Mouse (Mus musculus): ENCODE results near the gene Cyb5rl. TPM values are rescaled to one million over a fixed set of nuclear protein-coding genes. Genes with fewer than 3 reads are reported as not detected.

Cyb5rl gene
- polyA plus RNA-seq, 1 experiment from 2014 or later: 3.7 TPM

DNA sequence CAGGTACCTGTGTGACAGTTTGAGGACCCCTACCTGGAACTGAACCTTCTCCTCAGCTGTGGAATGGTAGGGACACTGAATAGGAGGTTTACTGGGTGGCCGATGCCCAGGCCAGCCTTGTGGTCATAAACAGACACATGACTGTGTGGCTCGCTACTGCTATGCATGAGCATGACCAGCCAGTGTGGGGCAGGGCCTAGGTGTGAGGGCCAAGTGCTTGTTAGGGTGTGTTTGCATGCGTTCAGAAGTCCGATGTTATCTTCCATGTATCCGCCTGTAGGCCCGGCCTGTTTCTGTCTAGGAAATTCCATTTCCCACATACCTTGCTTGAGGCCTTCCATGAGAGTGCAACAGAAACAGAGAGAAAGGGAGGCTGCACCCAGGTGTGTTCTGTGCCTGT, 53.9 kb downstream of the Cyb5rl start:
- H3K9ac ChIP-seq: no peak overlapping the region
- no peaks in the 10 kb centered on the region for H3K36me3 ChIP-seq (replicated peaks)
- ATAC-seq (replicated peaks): no peak; the same call in 1 of the 2 replicates
- no peaks in the 10 kb centered on the region for H3K9me3 ChIP-seq
- no peak overlapping the region for H3K27ac ChIP-seq
- H3K4me1 ChIP-seq: peaks cover 8% of the 10 kb centered on the region; the same call in 1 of the 2 replicates
- 94% methylated on average over 6 of the region's 6 CpGs for WGBS
- no peak overlapping the region for H3K4me3 ChIP-seq
- H3K4me2 ChIP-seq: no peak overlapping the region
- H3K27me3 ChIP-seq (replicated peaks): no peaks in the 10 kb centered on the region

DNA sequence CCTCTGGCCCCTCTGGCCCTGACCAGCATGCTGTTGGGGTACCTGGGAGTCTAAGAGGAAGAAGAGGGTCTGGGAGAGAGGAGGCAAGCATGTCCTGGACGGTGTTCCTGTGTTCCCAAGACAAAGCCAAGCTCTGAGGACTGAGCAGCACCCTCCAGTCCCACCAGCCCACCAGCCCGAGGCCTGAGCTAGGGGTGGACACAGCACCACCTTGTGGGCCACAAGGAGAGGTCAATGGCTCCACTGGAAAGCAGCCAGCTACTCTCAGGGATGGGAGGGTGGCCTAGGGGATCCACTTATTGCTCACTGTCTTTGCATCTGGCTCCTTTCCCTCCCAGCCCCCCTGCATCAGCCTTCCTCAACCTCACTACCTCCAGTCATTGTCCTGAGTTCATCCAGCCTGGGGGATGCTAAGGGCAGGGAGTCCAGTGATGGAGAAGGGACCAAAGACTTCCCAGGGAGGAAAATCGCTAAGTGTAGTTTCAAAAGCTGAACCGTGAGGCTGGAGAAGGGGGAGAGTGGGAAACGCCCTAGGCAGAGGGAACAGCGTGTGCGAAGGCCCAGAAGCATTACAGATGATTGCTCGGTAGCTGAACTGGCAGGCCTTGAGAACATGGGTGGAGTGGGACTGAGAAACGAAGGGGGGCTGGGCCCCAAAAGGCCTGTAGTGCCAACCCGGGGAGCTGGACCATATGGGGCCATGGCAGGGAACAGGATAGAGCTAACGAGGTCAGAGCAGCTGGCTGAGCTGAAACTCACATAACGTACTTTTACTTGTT, 54.6 kb downstream of the Cyb5rl start:
- peaks cover 10% of the 10 kb centered on the region; the same call in 1 of the 2 replicates for H3K4me1 ChIP-seq
- no peak overlapping the region for H3K9ac ChIP-seq
- ATAC-seq (replicated peaks): peak; percentile 65; the same call in 1 of the 2 replicates
- no peak overlapping the region for H3K27ac ChIP-seq
- H3K4me3 ChIP-seq: no peak overlapping the region
- no peaks in the 10 kb centered on the region for H3K9me3 ChIP-seq
- H3K4me2 ChIP-seq: no peak overlapping the region
- H3K36me3 ChIP-seq (replicated peaks): no peaks in the 10 kb centered on the region
- H3K27me3 ChIP-seq (replicated peaks): no peaks in the 10 kb centered on the region
- 42% methylated on average over 12 of the region's 12 CpGs for WGBS

DNA sequence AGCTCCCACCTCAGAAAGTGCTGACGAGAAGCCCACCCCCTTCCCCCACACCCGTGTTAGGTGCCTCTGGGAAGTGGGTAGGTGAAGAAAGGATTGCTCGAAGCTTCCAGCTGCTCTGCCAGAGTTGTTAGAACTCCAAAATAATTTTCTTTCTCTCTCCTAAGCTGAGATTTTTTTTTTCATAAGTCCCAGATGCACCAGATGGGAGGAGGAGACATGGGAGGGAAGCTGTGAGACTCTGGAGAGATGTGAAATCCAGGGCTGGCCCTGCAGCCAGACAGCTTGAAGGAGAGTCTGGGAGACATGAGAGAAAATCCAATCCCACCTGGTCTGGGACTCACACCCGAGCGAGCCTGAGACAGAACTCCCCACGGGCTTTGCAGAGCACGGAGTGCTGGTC, 57.6 kb downstream of the Cyb5rl start:
- Histone ChIP-seq H3K4me3 (no peak overlapping the region), H3K4me2 (no peak overlapping the region), H3K9ac (no peak overlapping the region), H3K9me3 (no peaks in the 10 kb centered on the region), H3K27ac (no peak overlapping the region), H3K36me3 (replicated peaks) (no peaks in the 10 kb centered on the region), H3K4me1 (peaks cover 27% of the 10 kb centered on the region), H3K27me3 (replicated peaks) (no peaks in the 10 kb centered on the region)
- no peak for ATAC-seq (replicated peaks)
- 68% methylated on average over 7 of the region's 7 CpGs for WGBS

DNA sequence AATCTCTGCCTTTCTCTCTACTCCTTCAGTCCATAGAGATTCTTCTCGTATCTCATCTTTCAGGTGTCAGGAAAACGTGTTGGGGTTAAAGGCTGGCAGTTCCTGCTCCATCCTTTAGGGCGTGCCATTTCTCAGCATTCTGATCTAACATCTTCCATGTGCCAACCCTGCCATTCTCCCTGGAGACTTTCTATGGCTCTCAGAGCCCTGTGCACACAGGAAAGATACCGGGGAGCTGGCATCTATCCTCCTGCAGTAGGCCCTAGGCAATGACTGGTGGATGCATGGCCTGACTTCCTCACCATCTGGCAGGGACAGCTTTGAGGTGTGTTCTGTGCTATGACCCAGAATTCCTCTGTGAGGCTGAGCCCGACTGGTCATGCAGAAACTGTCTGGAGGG, 58.3 kb downstream of the Cyb5rl start:
- no peak overlapping the region for H3K9ac ChIP-seq
- H3K36me3 ChIP-seq (replicated peaks): no peaks in the 10 kb centered on the region
- H3K4me2 ChIP-seq: no peak overlapping the region
- WGBS: 53% methylated on average over 5 of the region's 5 CpGs
- no peak for ATAC-seq (replicated peaks)
- no peaks in the 10 kb centered on the region for H3K9me3 ChIP-seq
- no peaks in the 10 kb centered on the region for H3K27me3 ChIP-seq (replicated peaks)
- no peak overlapping the region for H3K4me3 ChIP-seq
- H3K4me1 ChIP-seq: peaks cover 27% of the 10 kb centered on the region
- H3K27ac ChIP-seq: no peak overlapping the region

DNA sequence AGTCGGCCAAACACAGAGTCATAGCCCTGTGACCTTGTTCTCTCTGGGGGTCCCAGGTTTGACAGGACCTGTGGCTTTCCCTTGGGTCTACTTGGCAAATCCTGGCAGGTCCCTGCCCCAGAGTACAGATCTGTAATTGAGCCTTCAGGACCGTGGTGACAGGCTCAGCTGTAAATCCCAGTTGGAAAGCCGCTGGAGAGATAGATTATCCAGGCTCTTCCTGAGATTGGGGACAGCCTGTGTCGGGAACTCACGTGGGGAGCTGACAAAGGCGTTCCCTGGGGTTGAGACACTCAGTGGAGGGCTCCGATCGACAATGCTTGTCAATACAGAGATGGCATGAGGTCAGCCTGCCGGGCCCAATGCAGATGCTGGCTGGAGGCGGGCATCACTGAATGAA, 59.6 kb downstream of the Cyb5rl start:
- Histone ChIP-seq H3K4me2 (no peak overlapping the region), H3K9ac (no peak overlapping the region), H3K27me3 (replicated peaks) (no peaks in the 10 kb centered on the region), H3K4me1 (peaks cover 30% of the 10 kb centered on the region), H3K27ac (no peak overlapping the region), H3K4me3 (no peak overlapping the region), H3K36me3 (replicated peaks) (no peaks in the 10 kb centered on the region), H3K9me3 (no peaks in the 10 kb centered on the region)
- ATAC-seq (replicated peaks): no peak
- 28% methylated on average over 10 of the region's 10 CpGs for WGBS

DNA sequence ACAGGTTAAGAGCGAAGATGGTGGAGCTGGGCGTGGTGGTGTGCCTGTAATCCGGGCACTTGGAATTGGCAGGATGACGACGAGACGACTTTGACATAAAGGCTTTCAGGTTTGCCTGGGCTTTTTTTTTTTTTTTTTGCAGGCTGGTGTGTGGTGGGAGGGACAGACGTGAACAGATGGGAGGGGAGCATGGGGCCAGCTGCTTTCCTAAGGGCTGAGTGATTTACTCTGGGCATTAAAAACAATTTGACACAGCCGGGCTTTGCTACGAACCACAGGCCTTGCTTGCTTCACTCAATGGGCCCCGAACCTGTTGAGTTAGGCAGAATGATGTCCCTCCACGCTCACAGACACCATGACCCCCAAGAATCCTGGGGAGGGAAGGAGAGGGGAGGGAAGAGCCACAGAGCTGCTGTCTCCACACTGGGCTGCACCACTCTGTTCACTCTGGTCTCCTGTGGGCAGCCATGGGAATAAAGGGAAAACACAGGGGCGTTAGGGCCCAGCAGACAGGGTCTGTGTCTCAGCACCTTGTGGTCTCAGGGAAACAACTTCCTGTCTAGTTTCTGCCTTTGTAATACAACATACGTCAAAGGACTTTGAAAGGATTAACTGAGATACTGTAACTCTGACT, 60.2 kb downstream of the Cyb5rl start:
- H3K4me3 ChIP-seq: no peak overlapping the region
- H3K4me1 ChIP-seq: peaks cover 27% of the 10 kb centered on the region
- H3K27ac ChIP-seq: 0 out of 2 replicates have a peak overlapping the region, but pooled peaks have one; percentile 29
- H3K9me3 ChIP-seq: no peaks in the 10 kb centered on the region
- no peaks in the 10 kb centered on the region for H3K27me3 ChIP-seq (replicated peaks)
- no peak overlapping the region for H3K9ac ChIP-seq
- H3K36me3 ChIP-seq (replicated peaks): no peaks in the 10 kb centered on the region
- WGBS: 36% methylated on average over 13 of the region's 13 CpGs
- ATAC-seq (replicated peaks): 0 out of 2 replicates have a peak, but pooled peaks have one; percentile 24
- H3K4me2 ChIP-seq: no peak overlapping the region

DNA sequence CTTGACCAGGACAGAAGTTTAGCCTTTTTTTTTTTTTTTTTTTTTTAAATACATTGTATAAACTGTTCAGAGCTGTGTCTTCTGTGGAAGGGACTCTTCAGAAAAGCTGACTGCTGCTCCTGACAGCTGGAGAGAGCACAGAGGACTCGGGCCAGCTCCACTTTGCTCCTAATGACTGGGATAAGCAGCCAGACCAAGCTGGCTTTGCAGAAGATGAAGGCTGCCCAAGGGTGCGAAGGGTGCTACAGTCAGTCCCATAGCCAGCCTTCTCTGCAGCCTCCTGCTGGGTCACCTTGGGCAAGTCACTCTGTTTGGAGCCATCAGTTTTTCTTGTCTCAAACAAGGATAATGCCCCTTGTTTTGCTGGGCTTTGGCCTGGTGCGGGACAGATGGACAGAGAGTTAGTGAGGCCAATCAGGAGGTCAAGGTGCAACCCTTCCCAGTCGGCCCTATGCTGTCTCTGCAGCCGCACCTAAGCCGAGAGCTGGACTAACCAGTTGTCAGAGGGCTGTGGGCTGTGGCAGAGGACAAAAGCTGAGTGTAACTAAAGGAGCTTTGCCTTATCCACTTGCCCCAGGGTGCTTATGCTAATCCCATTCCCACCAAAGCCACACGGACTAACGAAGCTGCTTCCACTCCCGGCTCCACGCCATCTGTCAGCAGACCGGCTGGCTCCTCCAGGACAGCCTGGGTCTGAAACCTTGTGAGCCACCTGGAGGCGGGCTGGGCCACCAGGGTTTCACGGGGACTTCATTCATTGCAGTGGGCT, 61.3 kb downstream of the Cyb5rl start:
- Histone ChIP-seq H3K4me1 (peaks cover 27% of the 10 kb centered on the region), H3K27ac (peak overlapping the region; percentile 37), H3K4me3 (no peak overlapping the region), H3K9ac (no peak overlapping the region), H3K4me2 (no peak overlapping the region), H3K36me3 (replicated peaks) (no peaks in the 10 kb centered on the region), H3K9me3 (no peaks in the 10 kb centered on the region), H3K27me3 (replicated peaks) (no peaks in the 10 kb centered on the region)
- WGBS: 9% methylated on average over 13 of the region's 13 CpGs
- ATAC-seq (replicated peaks): peak; percentile 77

DNA sequence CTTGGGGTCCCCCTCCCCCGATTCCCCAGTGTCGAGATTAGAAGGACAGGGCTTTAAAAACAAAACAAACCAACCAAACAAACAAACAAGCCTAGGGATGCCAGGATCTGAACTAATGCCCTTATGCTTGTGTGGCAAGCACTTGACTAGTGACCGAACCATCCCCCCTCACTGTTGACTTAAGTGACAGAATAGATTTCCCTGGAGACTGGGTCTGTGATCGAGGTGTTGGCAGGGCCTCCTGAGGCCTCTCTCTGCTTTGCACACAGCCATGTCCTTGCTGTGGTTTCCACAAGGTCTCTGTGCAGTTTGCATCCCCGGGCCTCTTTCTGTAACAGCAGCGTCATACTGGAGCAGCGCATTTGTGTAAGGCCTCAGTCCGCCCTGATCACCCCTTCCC, 62.6 kb downstream of the Cyb5rl start:
- no peaks in the 10 kb centered on the region for H3K9me3 ChIP-seq
- ATAC-seq (replicated peaks): no peak
- H3K27ac ChIP-seq: no peak overlapping the region
- no peak overlapping the region for H3K4me2 ChIP-seq
- no peaks in the 10 kb centered on the region for H3K36me3 ChIP-seq (replicated peaks)
- H3K4me3 ChIP-seq: no peak overlapping the region
- H3K4me1 ChIP-seq: peaks cover 27% of the 10 kb centered on the region
- 72% methylated on average over 8 of the region's 8 CpGs for WGBS
- no peaks in the 10 kb centered on the region for H3K27me3 ChIP-seq (replicated peaks)
- no peak overlapping the region for H3K9ac ChIP-seq

DNA sequence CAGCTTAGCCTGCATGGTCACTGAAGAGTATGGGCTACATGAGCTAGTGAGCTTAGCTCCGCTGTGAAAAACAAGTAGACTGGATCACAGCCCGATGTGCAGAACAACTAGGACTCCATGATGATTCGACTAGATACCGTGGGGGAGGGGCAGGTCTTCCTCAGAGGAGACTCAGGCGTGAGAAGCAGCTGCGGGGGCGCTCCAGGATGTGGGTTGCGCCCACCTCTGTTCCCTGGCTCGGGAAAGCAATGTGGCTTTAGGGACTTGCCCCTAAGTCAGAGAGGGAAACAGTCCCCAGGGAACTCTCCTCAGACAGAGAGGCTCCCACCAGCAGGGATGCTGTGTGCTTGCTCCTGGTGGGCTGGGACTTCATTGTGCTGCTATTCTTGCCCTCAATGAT, 63.7 kb downstream of the Cyb5rl start:
- no peaks in the 10 kb centered on the region for H3K27me3 ChIP-seq (replicated peaks)
- peaks cover 32% of the 10 kb centered on the region for H3K4me1 ChIP-seq
- no peaks in the 10 kb centered on the region for H3K9me3 ChIP-seq
- ATAC-seq (replicated peaks): no peak
- no peak overlapping the region for H3K27ac ChIP-seq
- H3K9ac ChIP-seq: no peak overlapping the region
- H3K4me3 ChIP-seq: no peak overlapping the region
- no peaks in the 10 kb centered on the region for H3K36me3 ChIP-seq (replicated peaks)
- no peak overlapping the region for H3K4me2 ChIP-seq
- WGBS: 19% methylated on average over 9 of the region's 9 CpGs

DNA sequence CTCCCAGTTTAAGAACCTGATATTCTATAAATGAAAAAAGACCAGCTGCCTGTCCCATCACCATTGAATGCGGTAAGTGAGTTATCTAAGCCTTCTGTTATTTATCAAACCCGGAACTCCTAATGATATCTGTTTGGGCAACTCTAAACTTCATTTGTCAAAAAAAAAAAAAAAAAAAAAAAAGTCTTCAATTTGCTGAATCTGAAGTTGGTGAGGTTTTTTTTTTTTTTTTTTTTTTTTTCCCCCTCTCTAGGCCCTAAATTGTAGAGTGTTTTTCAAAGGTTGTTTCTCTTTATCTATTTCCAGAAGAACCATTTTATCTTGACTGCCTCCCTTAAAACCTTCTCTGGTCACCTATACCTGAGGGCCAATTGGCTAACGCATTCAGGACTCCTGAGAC, 68.1 kb downstream of the Cyb5rl start:
- no peaks in the 10 kb centered on the region for H3K9me3 ChIP-seq
- H3K27me3 ChIP-seq (replicated peaks): no peaks in the 10 kb centered on the region
- WGBS: 89% methylated on average over 3 of the region's 3 CpGs
- H3K9ac ChIP-seq: no peak overlapping the region
- no peak overlapping the region for H3K4me3 ChIP-seq
- H3K4me1 ChIP-seq: peaks cover 51% of the 10 kb centered on the region
- no peaks in the 10 kb centered on the region for H3K36me3 ChIP-seq (replicated peaks)
- H3K27ac ChIP-seq: no peak overlapping the region
- ATAC-seq (replicated peaks): no peak
- no peak overlapping the region for H3K4me2 ChIP-seq

DNA sequence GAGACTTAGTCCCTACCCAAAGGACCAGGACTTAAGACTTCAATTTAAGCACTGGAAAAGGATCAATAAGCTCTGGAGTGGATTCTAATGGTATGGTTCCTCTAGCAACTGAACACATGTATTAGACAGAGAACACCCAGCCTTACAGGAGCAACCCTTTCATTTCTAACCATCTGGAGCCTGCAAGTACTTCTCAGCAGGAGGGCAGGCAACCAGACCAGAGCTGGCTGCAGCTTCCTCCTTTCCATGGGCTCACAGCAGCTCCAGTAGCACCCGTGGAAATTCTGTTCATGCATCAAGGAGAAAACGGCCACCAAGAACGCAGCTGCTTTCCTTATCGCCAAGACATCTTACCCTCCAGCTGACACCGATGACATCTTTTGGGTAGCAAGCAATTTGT, 68.9 kb downstream of the Cyb5rl start:
- 73% methylated on average over 5 of the region's 5 CpGs for WGBS

DNA sequence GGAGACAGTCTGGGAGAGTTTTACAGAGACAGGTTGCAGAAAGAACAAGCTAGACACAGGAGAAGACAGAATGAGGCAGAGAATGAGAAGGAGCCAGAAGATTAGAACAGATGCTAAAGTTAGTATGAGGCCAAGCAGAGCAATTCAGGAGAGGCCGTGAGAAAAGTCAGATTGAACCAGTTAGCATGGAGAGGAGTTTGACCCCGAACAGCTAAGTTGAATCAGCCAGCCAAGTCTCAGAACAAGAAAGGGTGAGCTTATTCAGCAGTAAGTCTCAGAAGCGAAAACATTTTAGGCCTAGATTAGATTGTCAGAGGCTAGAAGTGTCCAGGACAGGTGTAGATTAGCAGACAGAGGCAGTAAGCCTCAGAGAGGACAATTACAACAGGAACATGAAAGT, 69.7 kb downstream of the Cyb5rl start:
- no peaks in the 10 kb centered on the region for H3K27me3 ChIP-seq (replicated peaks)
- no peak overlapping the region for H3K4me3 ChIP-seq
- no peak overlapping the region for H3K9ac ChIP-seq
- peaks cover 52% of the 10 kb centered on the region for H3K4me1 ChIP-seq
- no peak overlapping the region for H3K27ac ChIP-seq
- no peaks in the 10 kb centered on the region for H3K9me3 ChIP-seq
- WGBS: 51% methylated on average over 3 of the region's 3 CpGs
- no peaks in the 10 kb centered on the region for H3K36me3 ChIP-seq (replicated peaks)
- no peak for ATAC-seq (replicated peaks)
- no peak overlapping the region for H3K4me2 ChIP-seq

More for the DNA sequence above, 68.9 kb downstream of the Cyb5rl start:
- H3K36me3 ChIP-seq (replicated peaks): no peaks in the 10 kb centered on the region
- H3K9me3 ChIP-seq: no peaks in the 10 kb centered on the region
- no peak overlapping the region for H3K27ac ChIP-seq
- no peak overlapping the region for H3K9ac ChIP-seq
- H3K4me2 ChIP-seq: no peak overlapping the region
- H3K4me1 ChIP-seq: peaks cover 53% of the 10 kb centered on the region
- ATAC-seq (replicated peaks): no peak
- H3K4me3 ChIP-seq: no peak overlapping the region
- H3K27me3 ChIP-seq (replicated peaks): no peaks in the 10 kb centered on the region

All from midbrain, embryonic 15.5 days (tissue).